Mouse (Mus musculus) B cell, adult 2 months (primary cell): ENCODE data around the gene Tsen34.

Experiments
- DNase-seq, 2 experiments: peaks; one replicate each; pipeline ENCODE4 v3.0.0; 2022

The Tsen34 gene

DNA sequence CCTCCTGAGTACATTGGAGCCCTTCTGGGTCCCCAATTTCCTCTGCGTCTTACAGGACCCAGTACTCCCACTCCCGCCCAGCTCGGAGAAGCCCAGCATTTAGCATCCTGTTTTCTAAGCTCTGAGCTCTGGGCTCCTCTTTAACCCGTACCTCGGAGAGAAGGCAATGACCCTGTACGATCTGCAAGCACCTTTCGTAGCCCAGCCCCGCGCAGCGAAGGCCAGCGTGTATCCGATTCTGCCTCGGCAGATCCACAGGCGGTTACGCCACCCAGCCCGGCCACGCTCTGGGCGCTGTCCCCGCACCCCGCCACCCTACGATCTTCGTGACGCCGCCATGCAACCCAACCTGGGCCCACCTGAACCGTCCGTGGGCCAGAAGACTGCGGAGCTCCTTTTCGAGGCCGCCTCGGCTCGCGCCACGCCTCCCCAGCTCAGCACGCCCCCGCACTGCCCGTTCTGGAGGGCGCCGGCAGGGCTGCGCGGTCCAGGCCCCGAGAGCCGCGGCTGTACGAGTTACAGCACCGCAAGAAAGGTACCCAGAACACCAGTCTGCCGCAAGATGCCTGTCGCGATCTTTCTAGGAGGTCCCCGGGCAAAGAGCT is at the start of gene Tsen34:
TSS of gene Tsen34 (plus strand) at position 482 of the 605 bp plus-strand sequence.
- no peak for DNase-seq

DNA sequence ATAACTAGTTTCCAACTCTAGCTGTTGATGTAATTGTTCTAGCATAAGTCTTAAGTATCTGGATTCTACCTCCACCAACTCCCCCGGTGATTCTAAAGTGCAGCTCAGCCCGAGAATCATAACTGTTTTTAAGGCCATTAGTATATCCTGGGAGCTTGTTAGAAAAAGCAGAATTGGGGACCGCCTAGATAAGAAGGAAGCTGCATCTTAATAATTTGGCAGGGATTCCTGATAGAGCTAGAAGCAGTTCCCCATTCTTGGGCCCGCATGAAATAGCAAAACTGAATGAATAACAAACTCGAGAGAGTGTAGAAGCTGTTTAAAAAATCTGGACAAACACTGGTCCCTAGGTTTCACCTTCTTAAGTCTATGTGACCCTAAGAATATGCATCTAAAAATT is 49.3 kb upstream of the Tsen34 start:
- no peak for DNase-seq

DNA sequence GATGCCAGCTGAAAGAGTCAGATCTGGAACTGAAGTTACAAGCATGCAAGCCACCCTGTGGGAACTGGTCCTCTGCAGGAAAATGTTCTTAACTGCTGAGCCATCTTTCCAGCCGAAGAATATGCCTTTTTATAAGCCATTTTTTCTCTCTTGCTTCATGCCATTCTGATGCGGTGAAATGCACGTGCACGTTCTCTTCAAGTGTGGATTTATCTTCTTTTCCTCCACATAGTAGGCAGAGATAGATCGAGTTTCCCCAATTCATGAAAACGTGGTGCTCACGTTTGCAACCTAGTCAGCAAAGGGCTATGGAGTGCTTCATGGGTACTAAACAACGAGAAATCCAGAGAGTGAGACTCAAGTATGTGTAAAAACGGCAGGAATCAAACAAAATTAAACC is 48.8 kb upstream of the Tsen34 start:
- no peak for DNase-seq

- peak in 1 of 2 experiments; percentile 96 for DNase-seq
Observed at GRCm38 (mm10) chr7:3644348-3644671, 48.4 kb upstream of the Tsen34 start.

GRCm38 (mm10) chr7:3644672-3645487 is 47.8 kb upstream of the Tsen34 start, which contains the start of gene Cnot3:
Gene Cnot3 (plus strand): TSS chr7:3645268.
- DNase-seq = peak; percentile 95 to 96

GRCm38 (mm10) chr7:3645488-3646025 is 47.1 kb upstream of the Tsen34 start:
- DNase-seq = no peak

DNA sequence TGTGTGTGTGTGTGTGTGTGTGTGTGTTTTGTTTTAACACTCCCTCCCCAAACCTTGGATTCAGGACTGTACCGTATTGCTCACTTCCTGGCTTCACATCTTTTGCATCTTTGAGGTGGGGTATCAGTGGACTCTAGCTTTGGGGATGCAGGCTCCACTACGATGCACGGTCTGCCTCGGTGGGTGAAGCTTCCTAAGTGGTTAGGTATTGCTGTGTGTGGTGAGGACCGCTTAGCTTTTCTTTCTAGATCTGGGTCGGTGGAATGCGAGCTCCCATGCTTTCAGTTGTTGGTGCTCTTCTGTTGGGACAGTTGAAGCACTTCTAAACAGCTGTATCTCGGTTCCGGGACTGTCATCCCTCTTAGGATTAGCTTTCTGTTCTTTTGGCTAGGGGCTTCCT is 46.5 kb upstream of the Tsen34 start:
- no peak for DNase-seq

DNA sequence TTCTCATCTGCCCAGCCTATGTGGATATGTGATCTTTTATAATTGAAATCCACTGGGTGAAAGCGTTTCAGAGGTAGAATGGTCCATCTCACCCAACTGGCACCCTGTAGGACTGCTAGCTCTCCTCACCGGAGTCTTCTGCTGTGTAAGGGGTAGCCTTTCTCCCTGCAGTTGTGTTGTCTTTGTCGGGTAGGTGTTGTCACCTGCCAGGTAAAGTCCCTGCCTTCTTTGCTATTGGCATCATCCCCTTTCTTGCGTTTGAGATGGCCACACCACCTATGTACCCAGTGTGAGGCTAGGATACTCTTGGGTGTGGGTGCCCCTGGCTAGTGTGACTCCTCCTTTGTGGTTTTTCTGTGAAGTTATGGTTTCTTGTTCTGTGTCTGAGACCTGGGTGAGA is 46.0 kb upstream of the Tsen34 start:
- no peak for DNase-seq

GRCm38 (mm10) chr7:3656966-3657365 is 35.7 kb upstream of the Tsen34 start:
- no peak for DNase-seq

DNA sequence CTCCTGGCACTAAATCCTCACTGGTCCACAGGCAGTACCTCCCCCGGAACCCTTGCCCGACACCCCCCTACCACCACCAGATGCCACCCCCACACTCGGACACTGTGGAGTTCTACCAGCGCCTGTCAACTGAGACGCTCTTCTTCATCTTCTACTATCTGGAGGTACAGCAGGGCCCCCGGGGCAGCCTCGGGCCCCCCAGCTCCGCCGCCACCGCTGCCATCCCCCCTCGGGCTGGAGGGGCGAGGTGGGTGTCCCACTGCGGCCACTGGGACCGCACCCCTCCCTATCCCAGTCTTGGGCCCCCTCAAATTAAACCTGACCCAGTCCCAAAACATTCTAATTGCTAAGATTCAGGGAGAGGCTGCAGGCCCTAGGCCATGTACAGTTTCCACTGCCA is 34.1 kb upstream of the Tsen34 start:
- no peak for DNase-seq

- no peak for DNase-seq
Observed at GRCm38 (mm10) chr7:3664524-3665214, 28.0 kb upstream of the Tsen34 start.

DNA sequence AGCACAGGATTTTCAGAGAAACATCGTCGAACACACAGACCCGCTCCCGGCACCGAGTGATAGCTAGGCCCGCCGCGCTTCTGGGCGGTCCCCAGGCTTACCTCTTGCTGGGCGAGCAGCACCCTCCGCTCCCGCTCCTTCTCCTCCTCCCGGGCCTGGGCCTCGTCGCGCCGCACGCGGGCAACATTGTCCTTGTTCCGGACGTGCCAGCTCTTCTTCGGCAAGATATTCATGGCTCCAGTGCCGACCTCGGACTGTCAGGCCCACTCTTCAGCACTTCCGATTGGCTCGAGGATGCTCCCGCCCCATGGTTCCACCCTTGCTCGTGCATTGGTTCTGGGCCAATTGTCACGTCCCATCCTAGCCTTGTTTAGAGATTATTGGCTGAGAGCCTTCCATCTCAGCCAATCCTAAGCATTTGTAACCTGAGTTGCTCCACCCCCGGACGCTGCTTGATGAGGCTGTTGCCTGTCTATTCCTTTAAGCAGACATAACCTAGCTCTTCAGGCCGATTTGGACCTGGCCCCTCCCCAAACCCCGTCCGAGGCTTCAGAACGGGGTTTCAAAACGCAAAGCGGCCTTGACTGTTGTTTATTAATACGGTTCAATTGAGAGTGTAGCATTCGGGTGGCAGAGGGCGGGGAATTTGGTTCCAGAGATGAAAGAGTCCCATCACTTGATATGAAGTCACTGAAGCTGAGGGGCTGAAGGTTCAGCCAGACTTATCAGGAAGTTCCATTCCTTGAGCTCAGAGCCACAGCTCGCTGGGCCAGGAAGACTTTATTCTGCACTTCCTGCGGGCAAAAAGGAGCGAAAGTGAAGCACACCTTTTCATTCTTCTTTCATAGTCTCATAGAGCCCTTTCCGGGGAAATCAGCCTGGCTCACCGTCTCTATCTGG is 27.2 kb upstream of the Tsen34 start, which contains the start of gene Leng1:
TSS of gene Leng1 (minus strand) at position 626 of the 900 bp plus-strand sequence.
- DNase-seq = peak; percentile 90 to 93

DNA sequence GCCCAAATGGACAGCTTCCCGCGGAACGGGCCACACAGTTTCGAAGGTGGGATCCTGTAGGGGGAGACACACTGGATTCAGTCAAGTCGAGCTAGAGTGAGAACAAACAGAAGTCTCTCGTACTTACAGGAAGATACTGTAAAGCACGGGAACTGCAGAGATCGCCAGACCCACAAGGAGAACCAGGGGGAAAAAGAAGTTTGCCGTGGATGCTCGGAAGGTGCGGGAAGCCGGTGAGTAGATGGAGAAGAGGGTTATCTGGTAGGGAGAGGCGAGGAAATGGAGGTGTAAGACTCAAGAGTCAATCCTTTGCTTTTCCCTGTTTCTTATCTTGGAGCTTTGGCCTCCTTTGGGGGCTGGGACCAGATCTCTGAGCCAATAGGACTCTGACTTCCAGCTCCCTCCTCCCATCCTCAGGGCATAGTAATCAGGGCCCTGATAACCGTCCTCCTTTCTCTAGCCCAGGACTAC is 25.7 kb upstream of the Tsen34 start:
- DNase-seq = no peak

GRCm38 (mm10) chr7:3674507-3675227 is 18.0 kb upstream of the Tsen34 start:
- DNase-seq = peak; percentile 85 to 86

DNA sequence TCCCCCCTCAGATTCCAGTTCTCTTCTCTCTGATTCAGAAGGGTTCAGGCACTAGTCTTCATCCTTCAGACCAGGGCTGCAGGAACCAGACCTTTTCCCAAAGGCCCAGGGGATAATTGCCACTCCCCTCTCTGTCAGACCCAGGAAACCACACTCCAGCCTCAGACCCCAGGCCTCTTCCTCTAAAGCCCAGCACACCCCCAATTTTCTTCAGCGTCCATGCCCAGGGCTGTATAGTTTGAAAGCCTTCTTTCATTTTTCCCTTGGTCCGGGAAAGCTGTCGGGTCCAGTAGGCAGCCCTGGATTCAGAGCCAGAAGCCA is 17.5 kb upstream of the Tsen34 start:
- DNase-seq = no peak

GRCm38 (mm10) chr7:3676371-3676770 is 16.3 kb upstream of the Tsen34 start:
- DNase-seq = no peak

DNA sequence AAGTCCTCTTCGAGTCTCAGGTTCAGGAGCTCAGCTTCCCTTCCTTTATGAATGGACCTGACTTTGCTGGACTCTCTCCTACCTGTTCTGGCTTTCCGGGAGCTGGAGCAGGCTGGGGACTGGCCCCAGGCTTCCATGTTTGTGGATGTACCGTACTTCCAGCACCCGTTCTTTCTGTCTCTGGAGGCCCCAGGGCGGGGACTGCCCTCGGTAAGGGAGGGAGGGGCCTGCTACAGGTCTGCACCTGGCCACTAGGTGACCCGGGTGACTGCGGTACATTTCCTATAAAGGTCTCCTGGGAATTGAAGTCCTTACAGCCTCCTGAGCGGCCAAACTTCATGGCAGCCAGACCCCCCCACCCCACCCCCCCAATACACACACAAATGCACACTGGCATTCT is 15.3 kb upstream of the Tsen34 start, which contains the start of gene Tmc4:
TSS of gene Tmc4 (minus strand) at position 212 of the 400 bp plus-strand sequence.
- DNase-seq = no peak

GRCm38 (mm10) chr7:3683908-3684550 is 8.6 kb upstream of the Tsen34 start:
- no peak for DNase-seq

GRCm38 (mm10) chr7:3684698-3685097 is 8.0 kb upstream of the Tsen34 start:
- DNase-seq = no peak

DNA sequence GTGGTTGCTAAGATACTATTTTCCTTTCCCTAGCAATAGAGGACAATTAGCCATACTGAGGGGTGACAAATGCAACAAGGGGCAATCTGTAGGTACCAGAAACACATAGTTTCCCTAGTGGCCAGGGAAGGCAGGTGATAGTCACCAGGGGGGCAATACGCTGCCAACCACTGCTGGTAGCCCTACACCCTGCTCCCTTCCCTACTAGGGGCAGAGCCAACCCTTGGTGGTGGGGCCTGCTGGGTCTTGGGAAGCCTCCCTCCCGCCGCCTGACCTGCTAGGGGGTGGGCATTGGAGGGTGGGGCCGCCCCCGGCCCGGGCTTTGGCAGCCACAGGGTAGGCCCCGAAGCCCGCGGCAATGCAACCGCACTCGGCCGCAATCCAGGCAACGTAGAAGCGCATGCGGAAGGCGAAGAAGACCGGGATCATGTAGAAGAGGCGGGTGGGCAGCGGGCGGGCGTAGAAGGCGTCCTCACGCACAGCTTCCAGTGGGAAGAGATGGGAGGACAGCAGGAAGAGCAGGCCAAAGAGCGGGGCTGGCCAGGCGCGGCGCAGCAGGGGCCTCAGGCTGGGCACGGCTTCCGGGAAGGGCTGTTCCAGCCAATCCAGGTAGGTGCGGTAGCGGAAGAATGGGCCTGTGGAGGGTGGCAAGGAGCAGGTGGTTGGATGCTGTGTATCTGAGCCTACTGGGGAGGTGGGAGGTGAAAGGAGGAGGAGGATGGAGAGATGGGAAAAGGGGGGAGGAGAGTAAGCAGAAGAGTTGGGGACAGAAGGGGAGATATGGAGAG is 7.1 kb upstream of the Tsen34 start:
- DNase-seq = no peak
